Mouse (Mus musculus): Measurements from ENCODE around the gene Papss2.
A peak's percentile ranks its signal among the peaks of the same experiment; 100 is the strongest.

The Papss2 gene

DNA sequence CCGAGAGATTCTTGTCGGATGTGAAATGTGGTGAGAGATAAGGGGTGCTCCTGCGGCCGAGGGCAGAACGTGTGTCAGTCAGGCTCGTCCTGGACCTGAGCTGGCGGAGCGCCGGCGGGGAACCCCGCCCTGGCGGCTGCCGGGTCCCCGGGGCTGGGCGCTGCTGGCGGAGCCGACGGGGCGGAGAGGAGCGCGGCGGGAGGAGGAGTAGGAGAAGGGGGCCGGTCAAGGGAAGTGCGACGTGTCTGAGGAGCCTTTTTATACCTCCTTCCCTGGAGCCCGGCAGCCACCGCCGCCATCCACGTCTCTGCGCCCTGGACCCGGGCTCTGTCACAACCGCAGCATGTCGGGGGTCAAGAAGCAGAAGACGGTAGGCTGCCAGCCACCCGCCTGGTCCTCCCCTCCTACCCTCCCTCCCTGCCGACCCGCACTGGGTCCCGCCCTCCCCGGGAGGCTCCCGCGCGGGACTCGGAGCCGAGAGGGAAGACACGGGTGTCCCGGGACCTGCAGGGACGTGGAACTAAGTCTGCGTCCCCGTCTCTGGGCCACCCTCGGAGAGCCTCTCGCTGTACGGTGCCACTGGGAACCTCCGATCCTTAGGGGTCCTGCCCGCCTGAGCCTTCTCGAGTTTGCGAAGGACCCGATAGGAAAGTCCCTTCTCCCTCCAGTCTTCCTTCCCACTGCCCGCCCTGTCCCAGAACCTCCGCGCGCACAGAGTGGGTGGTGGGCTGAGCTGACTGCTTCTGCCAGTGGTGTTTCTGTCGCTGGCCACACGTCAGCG, at the start of gene Papss2:
TSS of gene Papss2 (plus strand) at position 285 of the 781 bp plus-strand sequence.
- peak; percentile 73 to 74 for DNase-seq

GRCm38 (mm10) chr19:32547396-32547795, 48.2 kb upstream of the Papss2 start:
- no peak for DNase-seq

GRCm38 (mm10) chr19:32548202-32548601, 47.4 kb upstream of the Papss2 start:
- no peak for DNase-seq

- no peak for DNase-seq
Observed at GRCm38 (mm10) chr19:32550446-32550845, 45.1 kb upstream of the Papss2 start.

GRCm38 (mm10) chr19:32551442-32551841, 44.1 kb upstream of the Papss2 start:
- no peak for DNase-seq

GRCm38 (mm10) chr19:32552106-32552505, 43.5 kb upstream of the Papss2 start:
- no peak for DNase-seq

DNA sequence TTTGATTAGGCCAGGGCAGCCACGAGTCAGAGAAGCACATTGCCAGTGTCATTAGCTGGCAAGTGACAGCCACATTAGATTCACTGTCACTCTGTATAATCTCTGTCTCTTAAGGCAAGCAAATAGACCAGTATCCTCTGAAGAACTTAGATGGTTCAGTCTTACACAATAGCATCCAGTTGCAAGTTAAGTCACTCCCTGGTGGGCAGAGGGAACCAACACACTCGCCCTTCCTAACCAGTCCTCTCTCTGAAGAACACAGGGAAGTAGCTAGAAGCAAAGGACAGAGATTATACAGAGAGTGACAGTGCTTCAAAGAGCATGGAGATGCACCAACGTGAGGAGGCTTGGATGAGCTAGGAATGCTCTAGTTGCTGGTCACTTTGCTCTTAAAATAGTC, 42.3 kb upstream of the Papss2 start:
- no peak for DNase-seq

DNA sequence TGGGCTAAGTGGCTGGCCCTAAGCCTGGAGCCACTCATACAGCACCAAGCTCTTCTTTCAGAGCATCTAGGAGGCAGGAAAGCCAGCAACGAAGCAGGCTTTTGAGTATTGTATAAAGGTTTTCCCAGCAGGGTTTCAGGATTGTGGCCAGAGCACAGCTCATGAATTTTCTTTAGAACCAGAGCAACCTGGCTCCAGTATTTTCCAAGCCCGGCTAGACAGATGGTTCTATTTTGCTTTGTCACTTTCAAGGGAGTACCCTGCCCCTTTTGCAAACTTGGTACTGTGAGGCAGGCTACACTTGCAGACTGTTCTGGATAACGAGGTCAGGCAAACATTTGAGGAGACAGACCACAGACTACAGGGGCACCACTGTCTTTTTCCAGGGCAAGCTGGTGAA, 40.3 kb upstream of the Papss2 start:
- DNase-seq: no peak

DNA sequence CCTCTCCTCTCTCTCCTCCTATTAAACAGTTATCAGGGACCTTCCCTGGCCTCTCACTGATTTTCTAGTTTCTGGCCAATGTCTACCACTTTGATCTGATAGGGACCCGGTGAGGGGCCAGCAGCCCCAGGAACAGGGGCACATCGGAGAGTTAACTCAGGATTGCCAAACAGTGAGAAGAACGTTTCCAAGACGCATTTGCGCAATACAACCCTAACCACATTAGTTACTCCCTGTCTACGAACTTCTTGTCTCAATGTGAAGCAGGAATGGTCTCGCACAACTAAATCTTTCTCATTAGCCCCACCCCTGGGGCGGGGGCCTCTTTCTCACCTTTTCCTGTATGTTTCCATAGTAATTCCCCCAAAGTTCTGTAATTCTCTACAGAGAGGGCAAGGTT, 28.6 kb upstream of the Papss2 start:
- DNase-seq: peak in 1 of 2 experiments; percentile 10

GRCm38 (mm10) chr19:32567447-32567846, 28.1 kb upstream of the Papss2 start:
- DNase-seq: no peak

- DNase-seq: no peak
Observed at GRCm38 (mm10) chr19:32568470-32568869, 27.1 kb upstream of the Papss2 start.

DNA sequence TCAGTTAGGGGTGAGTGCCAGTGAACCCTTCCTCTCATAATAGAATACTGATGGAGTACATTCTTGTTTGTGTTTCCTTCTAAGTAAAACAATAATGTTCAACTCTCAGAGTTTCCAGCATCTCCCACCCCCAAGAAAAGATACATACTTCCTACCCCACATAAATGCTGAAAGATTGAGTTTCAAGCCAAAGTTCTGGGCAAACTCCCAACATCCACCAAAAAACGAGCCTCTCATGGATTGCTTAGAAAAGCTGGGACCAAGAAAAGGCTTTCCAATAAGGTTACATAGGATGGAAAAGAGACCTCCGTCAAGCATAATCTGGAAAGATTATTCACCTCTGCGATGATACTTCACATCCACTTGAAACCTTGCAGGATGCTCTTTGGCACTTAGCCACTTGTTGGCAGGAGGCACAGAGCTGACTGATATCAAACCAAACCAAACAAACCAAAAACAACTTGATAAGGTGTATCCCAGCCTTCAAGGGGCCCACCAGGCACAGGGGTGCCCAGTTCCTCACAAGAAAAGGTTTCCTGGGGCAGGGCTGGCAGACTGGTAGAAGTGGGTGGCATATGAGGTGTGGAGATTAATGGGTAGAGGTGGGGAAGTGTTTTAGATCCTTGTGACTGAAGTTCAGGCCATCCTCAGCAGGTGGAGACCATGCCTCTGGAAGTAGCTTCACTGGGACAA, 26.5 kb upstream of the Papss2 start:
- no peak for DNase-seq

GRCm38 (mm10) chr19:32569725-32570124, 25.9 kb upstream of the Papss2 start:
- no peak for DNase-seq

- no peak for DNase-seq
Observed at GRCm38 (mm10) chr19:32572191-32572590, 23.4 kb upstream of the Papss2 start.

DNA sequence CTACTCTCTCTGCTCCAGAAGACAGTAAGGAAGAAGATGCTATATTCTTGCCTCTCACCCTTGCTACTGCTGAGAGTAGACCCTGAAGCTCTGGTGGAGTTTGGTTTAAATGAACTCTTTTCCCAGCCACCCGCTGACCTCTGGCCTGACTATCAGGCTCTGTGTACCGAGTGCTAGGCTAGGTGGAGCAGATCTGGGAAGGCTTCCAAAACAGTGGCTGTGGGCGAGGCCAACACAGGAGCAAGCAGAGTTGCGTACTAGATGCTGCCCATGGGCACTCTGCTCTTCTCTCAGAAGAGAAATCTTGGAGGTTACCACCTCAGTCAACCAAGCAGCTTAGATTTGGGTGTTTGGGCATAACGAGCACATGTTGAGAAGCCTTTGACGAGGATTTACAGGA, 22.3 kb upstream of the Papss2 start:
- DNase-seq: peak in 1 of 2 experiments; percentile 31

- DNase-seq: no peak
Observed at GRCm38 (mm10) chr19:32574846-32575245, 20.7 kb upstream of the Papss2 start.

GRCm38 (mm10) chr19:32577749-32578148, 17.8 kb upstream of the Papss2 start:
- DNase-seq: no peak

GRCm38 (mm10) chr19:32583091-32583766, 12.4 kb upstream of the Papss2 start:
- DNase-seq: no peak

DNA sequence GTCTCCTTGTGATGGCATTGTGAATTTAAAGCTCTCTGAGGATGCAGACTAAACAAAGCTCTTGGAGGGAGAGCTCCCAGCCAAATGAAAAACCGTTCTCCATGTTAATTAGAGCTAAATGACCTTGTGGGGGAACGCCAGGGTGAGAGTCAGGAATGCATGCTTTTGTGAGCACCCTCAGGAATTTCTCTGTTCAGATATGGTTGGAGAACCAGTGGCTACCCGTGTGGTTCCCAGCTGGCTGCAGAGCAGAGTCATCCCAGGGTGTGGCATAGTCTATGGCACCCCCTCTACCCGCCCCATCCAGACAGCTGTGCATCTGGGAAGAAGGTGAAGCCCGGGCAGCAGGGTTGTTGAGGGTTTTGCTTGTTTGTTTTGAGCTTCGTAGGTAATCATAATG, 7.9 kb upstream of the Papss2 start:
- DNase-seq: no peak

DNA sequence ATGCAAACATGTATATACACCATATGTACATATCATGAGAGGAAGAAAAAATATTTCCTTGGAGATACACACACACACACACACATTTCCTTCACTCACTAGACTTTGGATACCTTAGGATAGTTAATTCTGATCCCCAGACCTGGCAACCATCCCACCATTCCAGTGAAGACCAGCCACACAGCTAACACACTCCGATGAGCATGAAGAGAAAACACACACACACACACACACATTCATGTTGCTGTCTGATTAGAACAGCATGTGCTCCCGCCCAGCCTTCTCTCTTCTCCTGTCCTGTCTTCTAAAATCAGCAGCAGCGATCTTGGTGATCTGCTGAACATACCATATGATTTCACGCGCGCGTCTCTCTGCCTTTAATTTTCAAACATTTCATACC, 2.8 kb upstream of the Papss2 start:
- DNase-seq: no peak

GRCm38 (mm10) chr19:32593870-32594269, 1.7 kb upstream of the Papss2 start:
- DNase-seq: peak in 1 of 2 experiments; percentile 24

GRCm38 (mm10) chr19:32595131-32595505, 472 bp upstream of the Papss2 start:
- no peak for DNase-seq

DNA sequence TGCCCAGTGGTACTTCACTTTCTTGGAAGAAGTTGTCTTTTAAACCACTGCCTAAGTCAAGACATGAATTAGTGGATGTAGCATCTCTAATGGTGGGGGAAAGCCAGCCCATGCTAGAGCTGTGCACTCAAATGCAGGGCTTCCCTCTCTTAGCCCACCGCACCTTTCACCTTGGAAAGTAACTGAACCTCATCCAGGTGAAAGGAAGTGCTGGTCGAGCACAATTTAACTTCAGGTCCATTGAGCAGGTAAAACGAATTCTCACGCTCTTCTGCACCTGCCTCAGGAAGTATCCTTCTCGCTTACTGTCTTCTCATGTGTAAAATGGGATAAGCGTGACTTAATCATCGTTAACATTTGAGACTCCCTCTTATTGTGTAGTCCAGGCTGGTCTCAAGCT, 3.4 kb downstream of the Papss2 start:
- DNase-seq: no peak

GRCm38 (mm10) chr19:32599436-32599835, 3.8 kb downstream of the Papss2 start:
- DNase-seq: no peak

All from lung, adult 18-20 months (tissue).